Mouse (Mus musculus) left cerebral cortex, postnatal 4 days (tissue): Measurements from ENCODE around the gene Pappa. TPM values are rescaled to one million over a fixed set of nuclear protein-coding genes. Genes with fewer than 3 reads are reported as not detected.

ENCODE experiments used
- DNase-seq: peaks from one replicate; pipeline ENCODE4 v3.0.0-alpha.2; 2022
- intact Hi-C: fragments of 180-260 bp; cut with DNase I; formaldehyde crosslinking; loops from one replicate; pipeline ENCODE4 v1.15.1; 2025
- total RNA-seq, 2 experiments: library from RNA; stranded (reverse); gene quantifications; 2 replicates each; pipeline ENCODE4 v1.2.3; 2021

Gene Pappa
- total RNA-seq, 2 experiments from 2014 or later, result 0.18 to 0.62 TPM

DNA sequence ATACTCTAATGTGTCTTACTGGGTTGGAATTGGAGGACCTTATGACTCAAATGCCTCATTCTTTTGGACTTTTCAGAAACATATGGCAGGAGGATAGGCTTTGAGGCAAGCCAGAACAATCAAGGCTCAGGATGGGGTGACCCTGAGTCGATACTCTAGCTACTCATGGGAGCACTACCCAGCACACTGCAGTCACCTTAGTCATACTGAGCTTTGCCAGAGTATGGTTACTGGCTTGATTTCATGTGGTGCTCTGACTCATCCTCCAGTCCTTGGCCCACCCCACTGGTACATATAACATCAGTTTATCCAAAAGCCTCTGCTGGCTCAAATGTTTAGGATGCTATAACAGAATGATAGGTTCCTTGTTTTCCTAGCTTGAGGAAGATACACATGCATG, 130.1 kb downstream of the Pappa start:
- intact Hi-C loops, result no loop called here
- no peak for DNase-seq

DNA sequence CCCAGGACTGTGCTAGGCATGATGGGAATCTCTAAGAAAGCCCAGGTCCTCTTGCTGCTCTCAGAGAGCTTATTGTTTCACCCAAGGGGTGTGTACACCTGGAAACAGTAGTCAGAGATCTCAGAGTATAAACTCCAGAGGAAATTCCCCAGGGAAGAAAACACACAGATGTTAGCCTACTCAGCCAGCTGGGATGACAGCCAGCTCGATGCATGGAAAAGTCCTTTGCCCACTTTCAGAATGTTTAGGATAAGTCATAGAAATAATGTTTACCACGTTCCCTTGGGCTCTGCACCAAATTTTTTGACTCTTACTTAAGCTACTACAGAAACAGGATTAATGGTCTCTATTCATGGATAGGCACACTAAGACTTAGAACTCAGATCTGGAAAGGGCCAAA, 143.1 kb downstream of the Pappa start:
- DNase-seq, result no peak
- intact Hi-C loops, result no loop called here

DNA sequence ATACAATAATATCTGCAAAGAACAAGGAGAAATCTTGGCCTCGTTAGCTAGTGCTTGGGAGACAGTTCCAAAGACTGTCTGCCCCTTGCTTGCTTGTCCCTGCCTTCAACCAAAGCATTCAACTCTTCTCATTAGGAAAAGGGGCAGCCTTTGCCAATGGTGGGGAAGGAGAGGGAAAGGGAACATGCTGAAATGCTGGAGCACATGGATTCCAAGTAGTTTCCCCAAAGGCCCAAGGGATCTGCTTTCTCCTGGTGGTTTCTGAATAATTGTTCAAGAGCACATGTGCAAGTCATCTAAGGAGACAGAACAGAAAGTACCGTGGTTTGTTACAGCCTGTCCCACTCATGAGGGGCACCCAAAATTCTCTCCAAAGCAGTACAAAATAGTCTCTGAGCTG, 146.0 kb downstream of the Pappa start:
- intact Hi-C loops, result no loop called here
- DNase-seq, result no peak

- intact Hi-C loops, result no loop called here
- peak; percentile 26 for DNase-seq
These were observed 148.3 kb downstream of the Pappa start for GRCm38 (mm10) chr4:65272295-65272694.

GRCm38 (mm10) chr4:65273299-65273851, 149.4 kb downstream of the Pappa start:
- DNase-seq, result no peak
- intact Hi-C loops, result no loop called here

DNA sequence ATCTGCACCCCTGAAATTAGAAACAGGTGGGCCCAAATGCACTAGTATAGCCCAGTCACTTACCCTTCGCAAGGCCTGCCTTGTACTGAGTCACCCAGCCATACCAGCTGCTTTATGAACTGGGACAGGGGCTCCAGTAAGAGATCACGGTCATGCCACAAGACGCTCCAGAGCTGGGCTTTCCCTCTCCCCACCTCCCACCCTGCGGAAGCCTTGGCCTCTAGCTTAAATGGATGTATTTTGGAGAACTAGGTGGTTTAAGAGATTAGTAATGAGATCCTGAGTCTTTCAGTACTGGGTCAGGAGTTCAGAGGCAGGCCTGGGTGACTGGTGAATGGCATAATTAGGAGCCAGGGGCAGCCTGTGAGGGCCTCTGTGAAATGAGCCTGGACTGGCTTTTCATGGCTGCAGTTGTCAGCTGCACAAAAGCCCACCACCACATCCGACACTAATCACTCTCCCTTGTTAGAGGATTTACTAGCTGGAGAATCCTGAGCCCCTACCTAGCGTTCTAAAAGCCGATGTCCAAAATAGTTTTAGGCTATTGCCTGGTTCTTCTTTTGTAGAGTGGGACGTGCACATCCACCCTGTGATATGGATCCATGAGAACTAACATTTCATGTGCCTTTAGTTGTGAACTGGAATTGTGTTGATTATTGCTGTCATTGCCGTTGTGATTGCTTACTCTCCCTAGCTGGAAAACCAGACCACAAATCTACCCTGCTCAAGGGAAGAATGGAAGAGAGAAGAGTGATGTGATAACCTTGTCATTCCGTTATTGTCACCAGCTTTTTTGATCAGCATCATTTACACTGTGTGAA, 154.7 kb downstream of the Pappa start:
- DNase-seq, result no peak
- intact Hi-C loops, result no loop called here

DNA sequence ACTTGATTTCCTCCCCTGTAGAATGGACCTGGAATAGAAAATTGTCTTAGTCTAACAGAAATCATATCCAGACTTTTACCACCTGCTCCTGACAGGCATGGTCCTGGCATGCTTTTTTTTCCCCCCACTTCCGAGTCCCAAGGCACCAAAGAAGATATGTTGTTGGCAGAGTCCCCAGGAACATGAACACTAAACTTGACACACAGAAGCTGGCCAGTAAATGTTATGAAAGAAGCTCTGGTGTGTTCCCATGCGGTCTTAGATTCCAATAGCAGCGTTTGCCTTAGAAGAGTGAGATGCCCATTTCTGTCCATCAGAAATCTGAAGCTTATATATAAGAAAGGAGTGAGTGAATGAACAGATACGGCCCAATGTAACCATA, 155.3 kb downstream of the Pappa start:
- no peak for DNase-seq

GRCm38 (mm10) chr4:65279979-65280677, 156.2 kb downstream of the Pappa start:
- no peak for DNase-seq
- intact Hi-C loops, result no loop called here

More for the DNA sequence above, 155.3 kb downstream of the Pappa start:
- intact Hi-C loops, result no loop called here

DNA sequence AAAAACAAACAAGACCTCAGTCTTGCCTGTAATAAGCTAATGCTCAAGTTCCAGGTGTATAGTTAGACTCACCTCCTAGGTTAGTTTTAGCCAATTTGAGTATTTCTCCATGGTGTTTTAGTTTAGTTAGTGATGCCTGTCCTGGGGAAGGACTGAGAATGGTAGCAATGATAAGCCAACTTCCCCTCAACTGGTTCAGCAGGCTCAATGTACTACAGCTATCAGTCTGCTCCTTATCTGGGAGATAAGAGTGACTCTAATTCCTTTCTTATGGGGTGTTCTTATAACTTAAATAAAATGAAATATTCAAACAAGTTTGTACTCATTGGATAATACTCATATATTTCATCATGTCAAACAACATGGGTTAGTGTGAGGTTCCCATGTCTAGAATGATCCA, 156.9 kb downstream of the Pappa start:
- no peak for DNase-seq
- intact Hi-C loops, result no loop called here

DNA sequence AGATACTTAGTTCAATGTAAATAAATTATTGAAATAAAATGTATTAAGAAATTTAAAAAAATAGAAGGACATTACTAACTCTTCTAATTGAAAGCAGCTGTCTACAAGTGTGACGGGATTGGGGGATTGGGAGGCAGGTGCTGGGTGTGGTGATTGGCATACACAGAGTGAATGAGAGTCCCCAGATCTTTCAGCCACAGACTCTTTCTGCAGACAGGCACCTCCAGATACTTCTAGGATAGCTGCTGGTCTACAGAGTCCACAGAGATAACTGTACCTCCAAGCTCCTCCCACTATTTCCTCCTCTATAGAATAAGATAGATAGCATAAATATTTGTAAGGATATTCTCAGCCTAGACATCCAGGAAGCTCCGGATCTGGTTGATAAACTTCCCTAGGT, 159.6 kb downstream of the Pappa start:
- DNase-seq, result no peak
- intact Hi-C loops, result no loop called here

GRCm38 (mm10) chr4:65285165-65285564, 161.2 kb downstream of the Pappa start:
- intact Hi-C loops, result no loop called here
- no peak for DNase-seq

DNA sequence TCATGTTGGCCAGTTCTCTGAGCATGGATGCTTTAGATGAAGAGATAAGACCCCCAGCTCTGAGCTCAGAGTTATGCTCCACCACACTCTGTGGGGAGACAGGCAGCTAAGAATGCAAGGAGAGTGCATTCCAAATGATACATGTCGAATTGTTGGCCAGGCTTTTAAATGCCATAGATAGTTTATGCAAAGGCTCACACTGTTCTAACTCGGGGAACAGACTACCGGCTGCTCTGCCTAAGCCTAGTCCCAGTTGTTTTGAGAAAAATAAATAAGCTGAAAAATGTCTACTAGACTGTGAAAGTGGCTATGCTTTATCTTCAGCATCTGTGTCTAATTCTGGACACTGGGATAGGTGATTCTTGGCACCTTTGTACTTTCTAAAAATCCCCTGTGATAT, 165.3 kb downstream of the Pappa start:
- intact Hi-C loops, result no loop called here
- DNase-seq, result no peak

DNA sequence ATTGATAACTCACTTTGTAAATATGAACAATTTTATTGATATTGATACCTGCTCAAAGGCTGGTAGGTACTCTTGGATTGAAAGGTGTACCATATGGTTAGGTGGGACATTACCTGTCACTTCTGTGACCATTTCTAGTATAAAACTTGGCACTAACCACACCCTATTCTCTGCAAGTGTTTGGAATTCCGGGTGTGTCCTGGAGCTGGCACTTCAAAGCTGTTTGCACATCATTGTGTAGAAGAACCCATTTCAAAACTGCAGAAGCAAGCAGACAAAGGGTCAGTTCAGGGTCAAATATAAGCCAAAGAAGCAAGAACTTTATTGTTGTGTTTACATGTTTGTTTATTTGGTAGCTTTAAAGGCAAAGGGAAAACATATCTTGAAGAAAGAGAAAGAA, 171.8 kb downstream of the Pappa start:
- intact Hi-C loops, result no loop called here
- no peak for DNase-seq

- no peak for DNase-seq
These were observed 172.5 kb downstream of the Pappa start for GRCm38 (mm10) chr4:65296356-65296967.

DNA sequence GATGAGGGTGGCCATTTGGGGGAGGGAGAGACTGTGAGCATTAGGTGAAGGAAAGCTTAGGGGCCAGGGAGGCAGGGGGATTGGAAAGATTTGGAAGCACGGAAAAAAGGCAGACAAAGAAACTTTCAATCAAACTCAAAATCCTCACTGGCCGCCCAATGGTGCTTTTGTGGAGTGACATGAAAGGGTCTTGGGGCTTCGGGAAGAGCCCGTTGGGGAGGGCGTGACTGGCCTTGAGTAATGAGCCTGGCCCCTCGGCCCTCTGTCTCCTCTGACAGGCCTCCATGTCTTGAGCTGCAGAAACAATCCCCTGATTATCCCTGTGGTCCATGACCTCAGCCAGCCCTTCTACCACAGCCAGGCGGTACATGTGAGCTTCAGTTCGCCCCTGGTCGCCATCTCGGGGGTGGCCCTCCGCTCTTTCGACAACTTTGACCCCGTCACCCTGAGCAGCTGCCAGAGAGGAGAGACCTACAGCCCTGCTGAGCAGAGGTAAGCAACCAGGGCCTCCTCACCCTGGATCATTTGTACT, 173.1 kb downstream of the Pappa start:
- intact Hi-C loops, result no loop called here
- no peak for DNase-seq

More at GRCm38 (mm10) chr4:65296356-65296967, 172.5 kb downstream of the Pappa start:
- intact Hi-C loops, result no loop called here

- intact Hi-C loops, result no loop called here
- DNase-seq, result no peak
These were observed 174.5 kb downstream of the Pappa start for GRCm38 (mm10) chr4:65298212-65299181.

DNA sequence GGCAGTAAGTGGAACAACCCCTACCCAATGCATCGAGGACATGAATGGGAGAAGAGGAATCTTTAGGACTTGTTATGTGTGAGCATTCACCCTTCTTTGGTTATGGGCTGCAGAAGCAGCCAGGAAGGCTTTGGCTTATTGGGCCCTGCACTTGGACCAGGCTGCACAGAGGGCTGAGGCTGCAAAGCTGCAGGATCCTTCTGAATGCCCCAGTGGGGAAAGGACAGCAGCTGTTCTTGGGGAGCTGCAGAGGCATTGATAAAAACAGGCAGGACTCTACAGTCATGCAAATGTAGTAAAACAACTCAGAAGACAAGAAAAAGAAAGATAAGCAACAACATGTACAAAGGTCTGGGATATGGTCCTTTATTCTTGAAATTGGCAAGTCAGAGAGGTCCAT, 175.4 kb downstream of the Pappa start:
- intact Hi-C loops, result no loop called here
- DNase-seq, result no peak

- no peak for DNase-seq
- intact Hi-C loops, result no loop called here
These were observed 176.5 kb downstream of the Pappa start for GRCm38 (mm10) chr4:65300431-65300830.

- intact Hi-C loops, result no loop called here
- DNase-seq, result no peak
These were observed 178.7 kb downstream of the Pappa start for GRCm38 (mm10) chr4:65302666-65303065.

DNA sequence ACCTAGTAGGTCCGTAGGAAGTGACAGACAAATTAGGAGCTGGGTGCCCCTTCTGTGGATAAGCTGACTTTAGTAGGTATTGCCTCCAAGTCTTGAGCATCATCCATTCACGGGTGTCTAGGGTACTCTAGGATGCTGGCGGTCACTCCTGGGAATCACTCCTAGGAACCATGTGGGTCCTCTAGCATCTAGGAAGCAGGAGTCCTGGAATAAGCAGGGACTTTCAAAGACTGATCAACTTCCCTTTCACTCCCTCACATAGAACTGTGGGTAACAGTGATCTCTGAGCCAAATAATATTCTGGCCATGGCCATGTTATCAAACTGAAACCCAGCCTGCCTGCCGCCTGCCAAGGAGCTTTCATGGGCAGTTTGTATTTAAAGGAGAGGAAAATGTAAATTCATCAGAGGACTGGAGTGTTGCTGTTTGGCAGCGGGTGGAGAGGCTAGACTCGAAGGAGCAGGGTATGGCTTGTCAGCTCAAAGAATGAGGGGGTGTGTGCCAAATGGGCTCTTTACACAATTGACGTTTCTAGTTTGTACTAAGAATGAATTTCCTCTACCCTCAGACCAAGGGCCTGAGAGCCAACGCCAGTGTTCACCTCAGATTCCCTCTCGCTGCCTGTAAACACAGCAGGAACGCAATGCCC, 194.0 kb downstream of the Pappa start:
- intact Hi-C loops, result no loop called here

More for the DNA sequence above, 194.0 kb downstream of the Pappa start:
- DNase-seq, result peak; percentile 13
